Mouse (Mus musculus) MN1 (cell line): Measurements from ENCODE around the gene Hbq1a.
"Not testable (repeated sequence)": the region's sequence is repeated elsewhere in the genome, so short reads cannot be mapped to it uniquely, and the experiment has no call there.

Experiments used
- DNase-seq: peaks from one replicate; pipeline ENCODE4 v3.0.0-alpha.2; 2016; ENCODE audit warnings: low spot score

Hbq1a gene

DNA sequence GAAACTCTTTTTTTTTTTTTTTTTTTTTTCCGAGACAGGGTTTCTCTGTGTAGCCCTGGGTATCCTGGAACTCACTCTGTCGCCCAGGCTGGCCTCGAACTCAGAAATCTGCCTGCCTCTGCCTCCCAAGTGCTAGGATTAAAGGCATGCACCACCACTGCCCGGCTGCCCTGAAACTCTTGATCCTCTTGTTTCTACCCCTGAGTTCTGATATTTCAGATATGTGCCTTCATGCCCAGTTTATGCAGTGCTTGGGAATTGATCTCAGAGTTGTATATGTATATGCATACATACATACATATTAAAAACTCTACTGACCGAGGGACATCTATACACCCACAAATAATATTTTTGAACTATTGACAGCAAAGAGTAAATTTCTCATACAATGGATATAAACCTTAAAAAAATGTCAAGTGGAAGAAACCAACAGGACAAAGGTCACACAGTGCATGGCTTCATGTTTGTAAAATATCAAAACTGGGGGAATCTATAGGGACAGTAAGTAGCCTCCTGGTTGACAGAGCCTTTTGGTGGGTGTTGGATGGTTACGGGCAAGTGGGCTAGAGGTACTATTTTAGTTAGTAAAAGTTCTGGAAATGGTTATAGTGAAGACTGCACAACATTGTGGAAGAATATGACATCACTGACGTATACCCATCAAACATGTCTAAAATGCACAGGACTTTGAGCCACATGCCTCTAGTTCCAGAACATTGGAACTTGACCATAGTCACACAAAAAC is 14.7 kb upstream of the Hbq1a start:
- no peak for DNase-seq

DNA sequence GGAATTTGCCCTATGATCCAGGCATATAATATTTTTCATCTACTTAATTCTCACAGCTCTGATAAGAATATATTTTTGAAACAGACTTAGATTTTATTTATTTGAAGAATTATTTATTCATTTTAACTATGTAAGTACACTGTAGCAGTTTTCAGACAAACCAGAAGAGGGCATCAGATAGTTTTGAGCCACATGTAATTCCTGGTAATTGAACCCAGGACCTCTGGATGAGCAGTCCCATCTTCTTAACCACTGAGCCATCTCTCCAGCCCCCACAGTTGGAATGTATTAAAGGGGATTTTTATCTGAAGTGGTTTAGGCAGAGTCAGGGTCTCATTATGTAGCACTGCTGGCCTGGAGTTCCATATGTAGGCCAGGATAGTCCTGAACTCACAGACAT is 14.0 kb upstream of the Hbq1a start:
- not testable (repeated sequence) for DNase-seq

DNA sequence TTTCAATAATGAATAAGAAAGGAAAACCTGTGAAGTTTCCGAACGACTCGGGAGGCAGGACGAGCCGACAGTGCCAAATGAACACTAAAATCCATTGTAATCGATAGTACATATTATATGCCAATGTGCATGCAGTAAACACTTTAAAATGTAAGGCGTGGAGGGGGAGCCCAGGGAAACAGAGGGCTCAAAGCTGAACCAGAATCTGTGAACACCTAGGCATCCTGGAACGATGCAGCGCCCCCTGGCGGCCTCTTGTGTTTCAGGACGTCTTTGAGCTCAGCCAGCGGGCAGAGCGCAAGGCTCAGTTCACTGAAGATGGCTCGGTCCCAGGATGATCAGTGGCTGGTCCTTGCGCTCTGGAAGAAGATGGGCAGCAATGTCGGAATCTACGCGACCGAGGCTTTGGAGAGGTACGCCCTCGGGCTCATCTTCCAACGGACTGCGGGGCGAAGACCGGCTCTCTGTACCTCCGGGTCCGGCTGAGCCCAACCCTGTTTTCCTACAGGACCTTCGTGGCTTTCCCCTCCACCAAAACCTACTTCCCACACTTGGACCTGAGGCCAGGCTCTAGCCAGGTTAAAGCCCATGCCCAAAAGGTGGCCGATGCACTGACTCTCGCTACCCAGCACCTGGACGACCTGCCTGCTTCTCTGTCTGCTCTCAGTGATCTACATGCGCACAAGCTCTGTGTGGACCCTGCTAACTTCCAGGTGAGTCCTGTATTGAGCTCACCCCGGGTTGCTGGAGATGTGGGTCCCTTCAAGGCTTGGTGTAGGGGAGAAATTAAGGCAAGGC is 13.0 kb upstream of the Hbq1a start, which contains the start of gene Hbq1b:
Hbq1b (plus strand) TSS at position 271 of the 798 bp plus-strand sequence.
- DNase-seq = peak; percentile 81

DNA sequence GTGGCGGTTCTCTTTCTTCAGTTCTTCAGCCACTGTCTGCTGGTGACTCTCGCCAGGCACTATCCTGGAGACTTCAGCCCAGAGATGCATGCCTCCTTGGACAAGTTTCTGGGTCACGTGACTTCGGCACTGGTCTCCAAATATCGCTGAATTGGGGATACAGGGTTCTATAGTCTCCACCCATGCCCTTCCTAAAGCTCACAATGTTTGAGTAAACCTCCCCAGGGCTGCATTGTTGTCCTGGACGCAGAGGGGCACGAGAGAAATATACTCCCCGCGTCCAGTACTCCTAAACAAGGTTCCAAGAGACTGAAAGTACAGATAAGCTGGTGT is 12.4 kb upstream of the Hbq1a start:
- DNase-seq = peak; percentile 28

DNA sequence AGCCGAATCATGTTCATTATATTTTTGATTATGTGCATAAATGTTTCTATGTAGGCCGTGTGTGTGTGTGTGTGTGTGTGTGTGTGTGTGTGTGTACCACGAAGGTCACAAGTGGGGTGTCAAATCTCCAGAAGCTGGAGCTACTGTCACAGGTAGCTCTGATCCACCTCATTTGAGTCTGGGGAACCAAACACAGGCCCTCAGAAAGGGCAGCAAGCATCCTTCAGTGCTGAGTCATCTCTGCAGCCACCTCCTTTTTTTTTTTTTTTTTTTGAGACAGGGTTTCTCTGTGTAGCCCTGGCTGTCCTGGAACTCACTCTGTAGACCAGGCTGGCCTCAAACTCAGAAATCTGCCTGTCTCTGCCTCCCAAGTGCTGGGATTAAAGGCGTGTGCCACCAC is 7.0 kb upstream of the Hbq1a start:
- DNase-seq = not testable (repeated sequence)

DNA sequence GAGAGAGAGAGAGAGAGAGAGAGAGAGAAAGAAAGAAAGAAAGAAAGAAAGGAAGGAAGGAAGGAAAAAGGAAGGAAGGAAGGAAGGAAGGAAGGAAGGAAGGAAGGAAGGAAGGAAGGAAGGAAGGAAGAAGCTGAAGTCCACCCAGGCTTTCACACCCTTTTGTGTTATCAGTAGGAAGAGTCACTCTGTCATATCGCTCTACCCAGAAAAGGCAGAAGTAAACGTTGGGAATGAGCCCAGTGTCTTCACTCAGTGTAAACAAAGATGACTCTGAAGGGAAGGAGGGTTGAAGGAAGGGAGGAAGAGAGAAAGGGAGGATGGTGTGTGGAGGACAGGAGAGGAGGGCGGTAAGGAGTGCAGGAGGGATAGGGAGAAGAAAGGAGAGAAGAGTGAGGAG is 6.4 kb upstream of the Hbq1a start:
- not testable (repeated sequence) for DNase-seq

DNA sequence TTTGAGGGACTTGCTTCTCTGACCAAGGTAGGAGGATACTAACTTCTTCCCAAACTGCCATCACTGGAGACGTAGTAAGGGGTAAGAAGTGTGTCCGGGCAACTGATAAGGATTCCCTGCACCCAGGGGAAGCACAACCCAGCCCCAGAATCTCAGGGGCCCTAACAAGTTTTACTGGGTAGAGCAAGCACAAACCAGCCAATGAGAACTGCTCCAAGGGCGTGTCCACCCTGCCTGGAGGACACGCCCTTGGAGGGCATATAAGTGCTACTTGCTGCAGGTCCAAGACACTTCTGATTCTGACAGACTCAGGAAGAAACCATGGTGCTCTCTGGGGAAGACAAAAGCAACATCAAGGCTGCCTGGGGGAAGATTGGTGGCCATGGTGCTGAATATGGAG is 3.7 kb upstream of the Hbq1a start, which contains the start of gene Hba-a2:
Hba-a2 (plus strand) TSS at position 287 of the 400 bp plus-strand sequence.
- DNase-seq = not testable (repeated sequence)

DNA sequence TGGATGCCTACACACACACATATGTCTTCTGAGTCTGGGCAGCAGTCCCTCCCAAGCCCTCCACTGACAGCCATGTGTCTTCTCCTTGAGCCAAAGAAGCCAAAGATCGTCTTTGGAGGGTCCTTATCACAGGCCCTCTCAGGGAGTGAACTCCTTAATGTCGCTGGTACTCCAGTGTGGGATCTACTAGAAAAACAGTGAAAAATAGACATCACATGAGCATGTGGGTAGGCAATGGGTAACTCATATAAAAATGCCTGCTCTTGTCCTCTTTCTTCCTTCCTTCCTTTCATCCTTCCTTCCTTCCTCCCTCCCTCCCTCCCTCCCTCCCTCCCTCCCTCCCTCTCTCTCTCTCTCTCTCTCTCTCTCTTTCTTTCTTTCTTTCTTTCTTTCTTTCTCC is 2.5 kb upstream of the Hbq1a start:
- not testable (repeated sequence) for DNase-seq

DNA sequence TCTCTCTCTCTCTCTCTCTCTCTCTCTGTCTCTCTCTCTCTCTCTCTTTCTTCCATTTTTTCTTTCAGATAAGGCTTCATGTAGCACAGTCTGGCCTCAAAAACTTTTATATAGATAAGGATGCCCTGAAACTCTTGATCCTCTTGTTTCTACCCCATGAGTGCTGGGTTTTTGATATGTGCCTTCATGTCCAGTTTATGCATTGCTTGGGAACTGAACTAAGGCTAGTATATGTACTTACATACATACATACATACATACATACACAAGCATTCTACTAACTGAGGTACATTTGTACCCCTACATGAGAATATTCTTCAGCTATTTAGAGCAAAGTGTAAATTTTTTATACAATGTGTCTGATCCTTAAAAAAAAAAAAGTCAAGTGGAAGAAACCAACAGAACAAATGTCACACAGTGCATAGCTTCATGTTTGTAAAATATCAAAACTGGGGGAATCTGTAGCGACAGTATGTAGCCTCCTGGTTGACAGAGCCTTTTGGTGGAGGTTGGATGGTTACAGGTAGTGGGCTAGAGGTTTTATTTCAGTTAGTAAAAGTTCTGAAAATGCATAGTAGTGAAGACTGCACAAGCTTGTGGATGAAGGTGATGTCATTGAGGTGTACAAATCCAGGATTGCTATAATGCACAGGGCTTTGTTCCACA is 1.9 kb upstream of the Hbq1a start:
- DNase-seq = no peak

DNA sequence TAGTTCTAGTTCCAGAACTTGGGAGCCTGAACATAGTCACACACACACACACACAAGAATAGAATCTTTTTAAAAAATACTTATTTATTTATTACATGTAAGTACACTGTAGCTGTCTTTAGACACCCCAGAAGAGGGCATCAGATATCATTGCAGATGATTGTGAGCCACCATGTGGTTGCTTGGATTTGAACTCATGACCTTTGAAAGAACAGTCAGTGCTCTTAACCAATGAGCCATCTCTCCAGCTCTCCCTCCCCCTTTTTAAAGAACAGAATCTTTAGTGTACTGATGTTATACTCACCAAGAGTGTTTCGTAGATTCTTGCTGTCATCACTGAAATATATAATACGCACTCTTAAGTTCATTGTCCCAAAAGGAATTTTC is 1.3 kb upstream of the Hbq1a start:
- no peak for DNase-seq

DNA sequence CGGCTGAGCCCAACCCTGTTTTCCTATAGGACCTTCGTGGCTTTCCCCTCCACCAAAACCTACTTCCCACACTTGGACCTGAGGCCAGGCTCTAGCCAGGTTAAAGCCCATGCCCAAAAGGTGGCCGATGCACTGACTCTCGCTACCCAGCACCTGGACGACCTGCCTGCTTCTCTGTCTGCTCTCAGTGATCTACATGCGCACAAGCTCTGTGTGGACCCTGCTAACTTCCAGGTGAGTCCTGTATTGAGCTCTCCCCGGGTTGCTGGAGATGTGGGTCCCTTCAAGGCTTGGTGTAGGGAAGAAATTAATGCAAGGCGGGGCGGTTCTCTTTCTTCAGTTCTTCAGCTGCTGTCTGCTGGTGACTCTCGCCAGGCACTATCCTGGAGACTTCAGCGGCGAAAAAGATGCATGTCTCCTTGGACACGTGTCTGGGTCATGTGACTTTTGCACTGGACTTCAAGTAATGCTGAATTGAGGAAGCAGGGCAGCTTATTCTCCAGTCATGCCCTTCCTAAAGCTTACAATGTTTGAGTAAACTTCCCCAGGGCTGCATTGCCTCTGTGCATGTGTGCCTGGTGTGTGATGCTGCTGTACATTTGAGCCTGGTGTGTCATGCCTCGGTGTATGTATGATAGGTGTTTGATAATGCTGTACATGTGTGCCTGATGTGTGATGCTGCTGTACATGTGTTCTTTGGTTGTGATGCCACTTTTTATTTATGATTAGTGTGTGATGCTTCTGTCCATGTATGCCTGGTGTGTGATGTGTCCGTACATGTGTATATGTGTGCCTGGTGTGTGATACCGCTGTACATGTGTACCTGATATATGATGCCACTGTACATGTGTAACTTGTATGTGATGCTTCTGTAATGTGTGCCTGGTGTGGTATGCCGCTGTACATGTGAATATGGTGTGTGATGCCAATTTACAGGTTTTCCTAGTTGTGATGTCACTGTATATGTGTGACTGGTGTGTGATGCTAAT is 704 bp downstream of the Hbq1a start:
- peak; percentile 38 for DNase-seq

DNA sequence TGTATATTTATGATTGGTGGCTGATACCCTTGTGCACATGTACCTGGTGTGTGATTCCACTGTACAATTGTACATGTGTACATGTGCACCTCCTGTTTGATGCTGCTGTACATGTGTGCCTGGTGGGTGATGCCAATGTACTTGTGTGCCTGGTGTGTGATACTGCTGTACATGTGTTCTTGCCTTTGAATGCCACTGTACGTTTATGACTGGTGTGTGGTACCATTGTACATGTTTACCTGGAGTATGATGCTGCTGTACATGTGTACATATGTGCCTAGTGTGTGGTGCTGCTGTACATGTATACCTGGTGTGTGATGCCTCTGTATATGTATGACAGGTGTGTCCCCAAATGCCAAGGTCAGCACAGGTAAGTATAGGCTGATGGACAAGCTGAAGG is 1.6 kb downstream of the Hbq1a start:
- DNase-seq = no peak

DNA sequence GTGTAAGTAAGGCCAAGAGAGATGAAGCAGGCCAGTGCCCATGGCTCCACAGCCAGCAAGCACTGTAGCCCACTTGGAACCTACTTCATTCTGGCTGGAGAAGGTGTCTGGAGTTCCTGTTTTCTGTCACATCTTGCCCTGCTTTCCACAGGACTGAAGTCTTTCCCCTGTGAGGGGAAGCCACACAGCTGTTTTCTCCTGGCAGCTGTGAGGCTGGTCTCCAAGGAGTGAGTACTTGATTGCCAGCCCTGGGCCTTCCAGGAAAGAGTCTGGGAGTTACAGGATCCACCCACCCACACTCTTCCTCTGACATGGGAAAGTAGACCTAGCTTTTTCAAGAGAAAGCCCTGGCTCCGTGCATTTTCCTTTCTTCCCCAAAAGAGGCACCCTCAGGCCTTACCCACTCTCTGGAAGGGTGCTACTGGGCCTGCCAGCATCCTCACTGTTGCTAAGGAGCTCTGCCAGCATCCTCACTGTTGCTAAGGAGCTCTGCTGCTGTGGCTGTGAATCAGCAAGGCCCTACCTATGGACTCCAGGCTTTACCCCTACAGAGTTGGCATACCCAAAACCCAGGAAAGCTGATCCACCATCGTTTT is 3.1 kb downstream of the Hbq1a start:
- DNase-seq = peak; percentile 33

DNA sequence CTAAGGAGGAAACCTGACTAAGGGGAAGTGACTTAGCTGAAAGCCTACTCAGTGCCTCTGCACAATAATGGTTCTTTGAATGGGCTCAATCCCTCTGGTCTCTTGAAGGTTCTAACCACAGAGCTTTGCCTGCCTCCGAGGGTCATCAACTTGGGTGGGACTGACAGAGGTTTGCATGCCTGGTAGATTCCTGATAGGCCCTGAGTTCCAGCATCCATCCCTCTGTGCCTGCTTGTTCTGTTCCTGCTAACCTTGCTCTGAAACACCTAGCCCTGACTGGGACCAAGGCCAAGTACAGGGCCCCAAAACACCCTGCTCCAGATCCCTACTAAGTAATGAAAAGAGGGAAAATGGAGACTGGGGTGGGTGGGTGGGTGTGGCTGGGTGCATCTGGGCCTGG is 3.6 kb downstream of the Hbq1a start:
- no peak for DNase-seq

DNA sequence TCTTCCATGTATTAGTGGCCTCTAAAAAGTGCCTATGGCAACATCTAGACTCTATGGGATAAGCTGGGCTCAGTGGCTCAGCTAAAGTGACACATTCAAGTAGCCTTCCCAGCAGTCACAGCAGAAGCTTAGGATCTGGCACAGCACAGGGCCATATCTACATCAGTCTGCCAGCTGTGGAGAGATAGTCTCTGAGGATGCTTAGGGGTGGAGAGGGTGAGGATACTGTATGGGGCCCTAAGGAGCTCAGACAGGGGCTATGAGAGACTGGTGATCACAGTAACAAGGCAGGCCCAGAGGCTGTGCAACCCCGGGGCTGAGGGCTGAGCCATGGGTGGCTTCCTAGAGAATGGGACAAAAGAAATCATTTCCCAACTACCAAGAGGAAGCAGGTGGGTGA is 7.1 kb downstream of the Hbq1a start:
- no peak for DNase-seq

DNA sequence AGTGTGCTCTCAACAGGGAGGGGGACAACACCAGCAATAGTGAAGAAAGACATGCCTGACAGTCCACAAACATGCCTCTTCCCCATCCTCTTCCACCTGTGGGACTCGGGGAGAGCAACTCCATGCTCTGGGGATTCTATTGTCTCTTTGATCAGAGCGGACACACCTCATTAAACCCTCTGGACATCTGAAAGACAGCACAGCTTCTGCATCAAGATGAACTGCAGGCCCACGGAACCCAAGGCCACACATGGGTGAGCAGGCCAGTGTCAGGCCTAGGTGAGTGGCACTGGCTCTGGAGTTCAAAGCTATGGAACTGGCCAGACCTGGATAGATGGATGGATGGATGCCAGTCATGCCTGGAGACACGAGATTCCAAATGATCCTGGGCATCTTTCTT is 9.6 kb downstream of the Hbq1a start:
- no peak for DNase-seq

DNA sequence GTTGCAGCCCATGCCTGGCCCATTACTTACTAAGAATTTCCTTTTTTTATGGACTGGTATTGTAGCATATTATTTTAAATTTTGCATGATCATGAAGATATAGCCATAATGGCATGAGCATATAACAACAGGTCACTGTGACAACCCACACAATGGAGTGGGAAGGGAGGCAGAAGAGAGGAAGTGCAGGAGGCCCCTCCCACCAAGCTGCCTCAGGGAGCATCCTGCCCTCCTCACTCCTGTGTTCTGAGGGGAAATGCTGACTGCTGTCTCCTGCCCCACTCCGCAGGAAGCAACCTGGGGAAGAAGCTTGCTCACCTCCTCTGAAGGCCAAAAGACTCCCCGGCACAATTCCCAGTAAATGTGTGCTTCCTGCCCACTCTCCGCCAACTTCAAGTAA is 10.1 kb downstream of the Hbq1a start:
- DNase-seq = no peak

DNA sequence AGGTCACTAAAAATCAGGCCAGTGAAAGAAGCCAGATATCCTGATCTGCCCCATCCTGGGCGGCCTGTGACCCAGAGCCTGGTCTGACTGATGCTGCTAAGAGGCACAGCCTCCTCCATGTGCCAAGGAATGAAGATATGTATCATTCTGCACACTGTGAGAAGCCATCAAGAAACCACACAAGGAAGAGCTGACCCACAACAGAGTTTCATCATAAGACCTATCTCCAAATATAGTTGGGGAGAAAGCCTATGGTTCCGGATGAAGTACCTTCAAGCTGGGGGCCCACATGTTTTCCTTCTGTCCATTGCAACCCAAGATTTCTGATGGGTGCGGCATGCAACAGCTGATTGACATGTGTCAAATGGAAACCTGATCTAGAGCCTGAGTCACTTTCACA is 16.1 kb downstream of the Hbq1a start:
- DNase-seq = no peak

DNA sequence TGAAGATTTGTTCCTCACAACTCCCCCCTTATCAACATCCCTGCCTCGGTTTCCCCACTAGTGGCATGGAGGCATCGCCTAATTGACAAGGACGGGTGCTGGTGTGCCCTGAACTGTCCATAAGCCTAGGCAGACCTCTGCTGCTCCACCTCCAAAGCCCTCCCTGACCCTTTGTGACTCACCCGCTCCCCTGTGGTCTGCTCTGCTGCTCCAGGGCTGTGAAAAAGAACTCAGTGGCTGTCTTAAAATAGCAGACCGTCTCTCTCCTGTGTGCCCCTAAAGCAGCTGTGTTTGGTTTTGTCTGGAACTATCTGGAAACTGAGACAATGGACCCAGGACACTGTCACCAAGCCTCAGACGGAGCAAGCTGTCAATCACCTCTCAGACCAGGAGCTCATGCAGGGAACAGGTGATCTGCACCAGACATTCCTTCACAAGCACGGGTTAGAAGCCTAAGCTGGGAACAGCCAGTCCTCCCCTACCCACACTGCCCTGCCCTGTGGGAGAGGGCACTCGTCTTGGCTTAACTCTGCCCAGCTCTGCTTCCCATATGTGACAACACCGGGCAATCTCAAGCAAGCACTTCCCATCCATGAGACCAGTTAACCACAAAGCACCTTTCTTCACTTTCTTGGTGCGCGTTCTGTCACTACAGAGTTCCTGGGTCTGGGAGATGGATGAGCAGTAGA is 20.8 kb downstream of the Hbq1a start:
- no peak for DNase-seq

DNA sequence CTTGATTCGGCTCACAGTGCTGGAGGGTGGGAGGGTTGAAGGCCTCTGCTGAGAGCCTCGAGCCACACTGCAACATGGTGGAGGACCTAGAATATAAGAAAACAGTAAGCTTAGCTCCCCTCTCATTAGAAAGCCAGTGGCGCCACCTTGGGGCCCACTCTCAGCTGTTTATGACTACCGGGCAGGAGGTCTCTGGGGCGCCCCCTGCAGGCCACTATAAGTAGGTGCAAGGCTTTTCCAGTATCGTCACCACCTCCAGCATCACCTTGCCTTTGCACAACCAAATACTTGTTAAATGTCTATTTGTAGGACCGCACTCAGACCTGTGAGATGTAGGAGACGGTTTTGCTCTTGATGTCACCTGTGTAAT is 21.3 kb downstream of the Hbq1a start:
- DNase-seq = peak; percentile 89

DNA sequence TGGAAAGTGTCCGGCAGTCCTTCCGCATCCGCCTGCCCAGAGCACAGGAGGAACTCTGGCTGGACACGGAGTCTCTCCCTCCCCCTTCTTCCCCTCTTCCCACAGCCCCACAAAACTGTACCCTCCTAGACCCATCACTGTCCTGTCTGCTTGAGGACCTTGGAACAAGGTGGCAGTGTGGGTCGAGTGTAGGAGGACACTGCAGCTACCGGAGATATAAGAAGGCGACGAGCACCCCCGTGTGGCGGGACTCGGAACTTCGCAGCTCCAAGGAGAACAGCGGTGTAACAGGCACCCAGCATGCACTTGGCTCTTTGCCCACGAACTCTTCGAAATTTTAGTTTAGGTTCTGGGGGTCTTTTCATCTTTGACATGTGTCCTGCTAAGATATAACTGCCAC is 24.7 kb downstream of the Hbq1a start:
- DNase-seq = peak; percentile 83
